Mouse (Mus musculus) thymus, postnatal 36 days (tissue): ENCODE measurements around the gene Pum1.
"Not testable (repeated sequence)": the region's sequence is repeated elsewhere in the genome, so short reads cannot be mapped to it uniquely, and the experiment has no call there.

Experiments used
- DNase-seq, 2 experiments: peaks; one replicate each; pipeline ENCODE4 v3.0.0; 2022; ENCODE audit warnings: mixed read lengths in 2 of 2

Gene Pum1

DNA sequence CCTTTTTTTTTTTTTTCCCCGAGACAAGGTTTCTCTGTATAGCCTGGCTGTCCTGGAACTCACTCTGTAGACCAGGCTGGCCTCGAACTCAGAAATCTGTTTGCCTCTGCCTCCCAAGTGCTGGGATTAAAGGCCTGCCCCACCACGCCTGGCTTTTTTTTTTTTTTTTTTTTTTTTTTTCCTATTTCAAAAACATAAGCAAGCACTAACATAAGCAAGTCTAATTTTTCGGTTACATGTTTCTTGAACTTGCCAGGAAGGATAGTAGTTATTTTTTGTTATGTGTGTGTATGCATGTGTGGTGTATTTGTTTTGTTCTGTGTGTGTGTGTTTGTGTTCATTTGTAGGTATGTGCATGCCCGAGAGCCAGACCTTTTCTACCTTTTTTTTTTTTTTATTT, 6.9 kb downstream of the Pum1 start:
- DNase-seq, result not testable (repeated sequence)

DNA sequence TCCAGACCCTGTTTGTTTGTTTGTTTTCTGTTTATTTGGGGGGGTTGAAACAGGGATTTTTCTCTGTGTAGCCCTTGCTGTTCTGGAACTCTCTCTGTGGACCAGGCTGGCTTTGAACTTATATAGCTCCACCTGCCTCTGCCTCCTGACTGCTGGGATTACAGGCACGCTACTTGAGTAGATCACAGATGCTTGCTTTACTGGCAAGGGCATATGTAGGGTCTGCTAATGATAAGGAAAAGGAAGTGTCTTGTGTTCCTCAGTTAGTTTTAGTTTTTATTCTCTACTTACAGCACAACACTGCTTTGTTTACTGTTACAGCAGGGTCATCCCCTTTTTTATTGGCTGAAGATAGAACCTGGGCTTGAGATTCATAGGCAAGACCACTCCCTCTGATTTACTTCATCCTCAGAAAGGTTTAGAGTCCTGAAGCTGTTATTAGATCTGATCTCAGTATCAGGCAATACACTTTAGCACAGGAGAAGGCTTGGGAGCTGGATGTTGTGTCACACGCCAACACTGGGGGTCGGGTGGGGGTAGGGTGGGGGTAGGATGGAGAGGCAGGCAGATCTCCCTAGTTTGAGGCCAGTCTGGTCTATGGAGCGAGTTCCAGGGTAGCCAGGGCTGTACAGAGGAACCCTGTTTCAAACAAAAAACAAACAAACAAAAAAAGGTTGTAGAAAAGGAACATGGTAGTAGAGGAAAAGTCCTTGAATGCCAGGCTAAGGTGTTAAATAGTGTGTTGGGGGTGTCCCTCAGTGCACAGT, 8.1 kb downstream of the Pum1 start:
- no peak for DNase-seq

DNA sequence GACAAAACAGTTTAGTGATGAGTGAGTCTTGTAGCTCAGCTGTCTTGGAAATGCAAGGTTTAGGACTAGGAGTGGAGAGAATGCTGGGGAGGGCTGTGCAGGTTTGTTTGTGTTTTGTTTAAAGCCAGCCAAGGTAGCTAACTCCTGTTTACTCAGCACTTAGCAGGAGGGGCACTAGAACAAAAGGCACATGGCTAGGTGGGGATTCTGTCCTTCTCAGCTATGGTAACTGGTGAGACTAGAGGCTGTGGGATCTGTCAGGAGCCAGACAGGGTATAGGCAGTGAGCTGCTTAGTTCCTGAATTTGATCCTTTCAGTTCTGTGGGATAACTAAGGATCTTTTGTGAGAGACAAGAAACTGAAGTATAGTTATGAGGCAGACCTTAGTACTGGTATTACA, 9.0 kb downstream of the Pum1 start:
- DNase-seq, result no peak

DNA sequence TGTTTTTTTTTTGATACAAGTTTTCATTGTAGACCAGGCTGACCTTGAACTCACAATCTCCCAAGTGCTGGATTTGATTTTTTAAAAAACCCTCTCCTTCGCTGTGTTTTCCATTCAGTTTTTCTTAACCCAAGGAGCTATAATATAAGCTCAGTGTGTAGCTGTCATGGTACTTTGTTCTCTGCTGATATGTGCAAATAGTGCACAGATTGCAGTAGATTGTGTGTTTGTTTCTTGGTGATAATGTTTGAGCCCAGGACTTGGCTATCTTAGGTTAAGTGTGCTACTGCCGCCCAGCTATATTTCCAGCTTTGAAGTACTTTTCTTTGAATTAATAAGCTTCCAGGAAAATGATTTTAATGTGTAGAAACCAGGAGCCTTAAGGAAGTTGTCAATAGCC, 13.6 kb downstream of the Pum1 start:
- no peak for DNase-seq

DNA sequence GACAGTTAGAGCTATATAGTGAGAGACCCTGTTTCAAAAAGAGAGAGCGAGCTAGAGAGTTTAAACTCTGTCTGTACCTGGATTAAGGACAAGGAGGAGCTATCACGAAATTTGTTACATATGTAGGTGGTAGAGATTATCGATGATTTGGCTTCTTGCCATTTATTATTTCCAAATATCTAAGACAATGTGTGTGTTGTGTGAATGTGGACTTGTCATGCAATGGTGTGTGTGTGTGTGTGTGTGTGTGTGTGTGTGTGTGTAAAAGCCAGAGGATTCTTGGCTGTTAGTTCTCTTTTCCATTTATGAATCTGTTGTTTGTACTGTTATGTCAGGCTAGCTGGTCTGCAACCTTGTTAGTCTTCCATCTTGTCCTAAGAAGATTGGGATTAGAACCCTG, 15.0 kb downstream of the Pum1 start:
- no peak for DNase-seq

DNA sequence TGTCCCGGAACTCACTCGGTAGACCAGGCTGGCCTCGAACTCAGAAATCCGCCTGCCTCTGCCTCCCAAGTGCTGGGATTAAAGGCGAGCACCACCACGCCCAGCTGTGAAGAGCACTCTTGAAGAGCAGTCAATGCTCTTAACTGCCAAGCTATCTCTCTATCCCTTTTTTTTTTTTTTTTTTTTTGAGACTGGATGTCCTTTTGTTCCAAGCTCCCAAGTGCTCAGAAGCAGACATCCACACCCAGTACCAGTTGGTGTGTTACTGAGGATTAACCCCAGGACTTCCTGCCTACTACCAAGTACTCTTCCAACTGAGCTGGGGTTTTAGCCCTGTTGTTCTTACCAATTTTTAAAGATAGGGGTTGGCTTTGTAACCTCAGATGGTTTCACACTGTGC, 17.6 kb downstream of the Pum1 start:
- DNase-seq, result no peak

DNA sequence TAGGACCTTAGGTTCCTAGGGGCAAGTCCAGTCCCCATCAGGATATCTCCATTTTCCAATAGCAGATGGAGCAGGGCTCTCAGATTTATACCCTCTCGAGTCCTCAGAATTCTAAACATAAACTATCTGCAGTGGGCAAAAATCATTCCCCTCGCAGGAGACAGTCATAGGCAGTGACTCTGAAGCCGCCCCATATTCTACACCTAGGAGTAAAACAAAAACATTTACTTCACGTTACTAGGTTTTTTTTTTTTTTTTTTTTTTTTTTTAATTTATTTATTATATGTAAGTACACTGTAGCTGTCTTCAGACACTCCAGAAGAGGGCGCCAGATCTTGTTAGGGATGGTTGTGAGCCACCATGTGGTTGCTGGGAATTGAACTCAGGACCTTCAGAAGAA, 19.9 kb downstream of the Pum1 start:
- not testable (repeated sequence) for DNase-seq

DNA sequence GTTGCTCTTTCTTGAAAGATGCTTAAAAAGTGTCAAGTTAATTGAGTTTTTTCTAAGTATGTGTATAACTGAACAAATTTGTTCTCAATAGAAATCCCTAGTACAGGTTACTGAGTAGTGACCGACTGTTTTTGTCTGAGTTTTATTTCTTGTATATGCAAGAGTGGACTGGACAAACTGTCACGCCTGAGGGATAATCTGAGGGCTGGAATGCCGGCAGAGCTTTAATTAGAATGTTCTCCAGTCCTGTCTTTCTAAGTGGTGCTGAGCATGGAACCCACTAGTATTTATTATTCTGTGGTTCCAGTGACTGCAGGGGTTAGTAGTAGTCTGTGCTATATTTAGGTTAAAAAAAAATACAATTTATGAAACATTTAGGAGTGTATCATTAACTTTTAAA, 30.8 kb downstream of the Pum1 start:
- DNase-seq, result no peak

DNA sequence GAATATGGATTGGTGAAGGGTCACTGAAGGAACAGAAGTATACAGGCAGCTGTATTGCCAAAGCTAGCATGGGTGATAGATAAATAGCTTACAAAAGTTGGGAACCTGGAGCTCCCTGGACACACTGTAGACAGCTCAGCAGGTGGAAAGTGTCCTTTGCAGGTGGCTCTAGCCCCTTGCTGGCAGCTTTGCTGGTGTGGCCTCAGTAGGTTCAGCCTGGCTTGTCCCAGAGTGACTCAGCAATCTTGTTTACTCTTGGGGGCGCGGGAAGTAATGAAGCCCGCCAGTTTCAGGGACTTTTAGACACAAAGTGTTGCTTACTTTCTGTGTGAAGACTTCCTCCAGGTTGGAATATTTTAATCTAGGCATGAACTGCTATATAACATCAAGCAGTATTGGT, 31.9 kb downstream of the Pum1 start:
- DNase-seq, result no peak

DNA sequence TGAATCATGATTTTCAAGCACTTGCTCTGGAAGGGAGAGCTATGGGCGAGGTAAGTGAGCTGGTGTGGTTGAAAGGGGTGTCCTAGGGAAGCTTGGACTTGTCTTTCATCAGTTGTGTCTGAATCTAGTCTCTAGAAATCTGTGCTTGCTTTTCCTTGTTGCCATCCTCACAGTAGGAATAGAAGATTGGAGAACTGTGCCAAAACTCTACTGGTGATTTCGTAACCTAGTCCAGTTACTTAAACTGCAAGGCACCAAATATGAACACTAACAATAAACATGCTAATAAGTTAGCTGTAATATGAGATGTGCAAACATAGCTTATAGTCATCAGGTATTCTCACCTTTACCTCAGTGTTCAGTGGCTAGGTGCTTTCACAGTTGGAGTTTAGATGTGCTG, 37.9 kb downstream of the Pum1 start:
- no peak for DNase-seq

DNA sequence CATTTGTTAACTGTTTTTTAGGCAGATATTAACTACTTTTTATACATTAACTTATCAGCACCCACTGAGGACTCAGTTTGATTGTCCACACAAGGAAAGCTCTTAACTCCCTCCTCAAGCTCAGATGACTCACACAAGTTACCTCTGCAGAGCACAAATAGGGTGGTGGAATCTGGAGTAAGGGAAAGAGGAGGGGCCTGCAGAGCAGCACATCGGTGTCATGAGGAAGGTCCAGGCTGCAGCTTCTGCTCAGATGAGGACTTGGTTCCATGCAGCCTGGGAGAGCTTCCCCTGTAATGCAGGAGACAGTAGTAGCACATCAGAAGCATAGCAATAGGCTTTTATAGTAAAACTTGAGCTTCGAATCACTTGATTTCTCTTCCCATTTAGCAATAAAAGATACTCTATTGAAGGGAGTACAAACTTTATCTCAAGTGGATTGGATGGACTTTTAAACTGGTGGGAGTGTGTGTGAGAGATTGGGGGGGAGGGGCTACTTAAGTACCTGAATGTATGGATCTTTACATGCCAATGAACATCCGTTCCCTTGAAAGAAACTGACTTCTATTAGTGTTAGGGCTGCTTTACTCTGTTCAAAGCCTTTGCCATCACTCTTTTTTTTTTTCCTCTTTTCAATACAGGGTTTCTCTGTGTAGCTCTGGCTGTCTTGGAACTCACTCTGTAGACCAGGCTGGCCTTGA, 39.9 kb downstream of the Pum1 start:
- DNase-seq, result no peak

DNA sequence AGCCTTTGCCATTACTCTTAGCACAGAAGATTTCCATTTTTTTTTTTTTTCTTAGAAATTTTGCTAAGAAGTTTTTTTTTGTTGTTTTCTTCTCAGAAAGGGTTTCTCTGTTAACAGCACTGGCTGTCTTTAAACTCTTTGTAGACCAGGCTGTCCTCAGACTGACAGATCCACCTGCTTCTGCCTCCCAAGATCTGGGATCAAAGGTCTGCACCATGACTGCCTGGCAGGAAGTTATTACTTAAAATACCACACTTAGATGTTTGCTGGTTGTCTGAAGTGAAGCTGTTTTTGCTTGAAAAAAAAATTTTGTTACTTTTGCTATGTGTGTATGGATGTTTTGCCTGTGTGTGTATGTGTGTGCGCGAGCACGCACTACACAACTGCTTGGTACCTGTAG, 40.5 kb downstream of the Pum1 start:
- DNase-seq, result no peak

DNA sequence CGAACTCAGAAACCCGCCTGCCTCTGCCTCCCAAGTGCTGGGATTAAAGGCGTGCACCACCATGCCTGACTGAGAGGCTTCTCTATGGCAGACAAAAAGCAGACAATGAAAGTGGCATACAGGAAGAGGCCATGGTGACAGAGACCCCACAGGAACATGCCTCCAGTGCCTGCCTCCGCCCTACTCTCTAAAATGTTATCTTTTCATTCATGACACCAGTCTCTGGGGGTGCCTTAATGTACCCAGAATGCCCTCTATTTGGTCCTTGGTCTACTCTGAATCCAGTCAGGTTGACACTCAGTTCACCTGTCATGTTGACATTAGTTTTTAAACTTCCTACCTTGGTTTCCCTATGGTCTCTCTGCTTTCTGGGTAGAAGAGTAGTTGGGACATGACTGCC, 41.5 kb downstream of the Pum1 start:
- DNase-seq, result no peak

DNA sequence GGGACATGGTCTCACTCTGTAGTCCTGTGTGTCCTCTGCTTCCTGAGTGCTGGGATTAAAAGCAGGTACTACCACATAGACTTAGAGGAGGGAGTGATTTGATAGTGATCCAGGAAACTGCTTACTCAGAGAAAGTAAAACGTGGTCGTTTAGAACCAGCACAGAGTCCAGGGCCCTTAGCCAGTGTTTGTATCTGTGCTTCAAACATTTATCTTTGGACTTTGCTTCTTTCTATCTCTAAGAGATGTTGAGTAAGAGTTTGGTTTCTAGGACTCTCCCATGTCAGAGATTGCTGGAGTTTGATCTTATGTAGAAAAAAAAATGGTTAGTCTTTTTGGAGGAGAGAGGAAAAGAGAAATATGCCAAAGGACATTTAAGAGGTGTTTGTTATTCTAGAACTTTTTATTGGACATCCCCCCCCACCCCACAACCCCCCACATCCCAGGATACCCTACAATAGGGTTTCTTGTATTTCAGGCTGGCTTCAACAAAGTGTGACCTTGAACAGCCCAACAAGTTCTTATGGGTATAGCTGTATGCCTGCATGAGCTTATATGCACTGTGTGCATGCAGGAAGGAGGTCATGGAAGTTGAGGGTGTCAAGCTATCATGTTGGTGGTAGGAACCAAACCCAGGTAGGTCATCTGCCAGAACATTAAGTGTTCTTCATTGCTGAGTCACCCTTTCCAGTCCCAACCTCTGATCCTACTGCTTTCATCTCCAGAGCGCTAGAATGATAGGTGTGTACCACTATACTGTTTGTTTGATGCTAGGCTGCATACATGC, 43.3 kb downstream of the Pum1 start:
- no peak for DNase-seq

DNA sequence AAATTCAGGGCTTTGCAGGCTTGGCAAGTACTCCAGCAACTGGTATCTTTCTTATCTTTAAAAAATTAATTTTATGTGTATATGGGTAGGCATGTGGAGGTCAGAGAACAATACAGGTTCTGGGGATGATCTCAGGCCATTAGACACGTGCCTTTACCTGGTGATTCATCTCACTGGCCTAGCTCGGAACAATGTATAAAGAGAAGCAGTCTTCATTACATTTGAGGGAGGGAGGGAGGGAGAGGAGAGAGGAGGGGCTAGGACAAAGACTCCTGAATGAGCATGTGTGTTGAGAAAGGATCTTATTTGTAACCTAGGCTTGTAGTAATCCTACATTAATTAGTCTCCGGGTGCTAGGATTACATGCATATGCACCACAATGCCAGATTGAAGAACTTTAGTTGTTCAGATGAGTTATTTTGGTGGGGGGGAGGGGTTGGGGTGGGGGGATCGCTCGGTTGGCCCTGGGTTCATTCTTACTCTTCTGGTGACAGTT, 48.3 kb downstream of the Pum1 start:
- DNase-seq, result no peak

DNA sequence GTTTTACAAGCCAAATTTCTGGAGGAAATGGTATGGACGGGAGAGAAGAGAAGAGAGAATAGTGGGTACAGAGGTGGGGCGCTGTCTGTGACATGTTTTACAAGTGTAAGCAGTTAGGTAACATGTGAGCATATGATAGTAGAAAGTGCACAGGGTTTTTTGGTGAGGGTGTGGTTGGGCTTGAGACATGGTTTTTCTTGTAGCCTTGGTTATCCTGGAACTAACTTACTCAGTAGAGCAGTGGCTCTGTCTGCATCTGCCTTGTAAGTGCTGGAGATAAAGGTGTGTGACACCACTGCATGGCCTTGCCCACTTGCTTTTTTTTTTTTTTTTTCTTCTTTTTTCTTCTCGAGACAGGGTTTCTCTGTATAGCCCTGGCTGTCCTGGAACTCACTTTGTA, 49.2 kb downstream of the Pum1 start:
- DNase-seq, result no peak

DNA sequence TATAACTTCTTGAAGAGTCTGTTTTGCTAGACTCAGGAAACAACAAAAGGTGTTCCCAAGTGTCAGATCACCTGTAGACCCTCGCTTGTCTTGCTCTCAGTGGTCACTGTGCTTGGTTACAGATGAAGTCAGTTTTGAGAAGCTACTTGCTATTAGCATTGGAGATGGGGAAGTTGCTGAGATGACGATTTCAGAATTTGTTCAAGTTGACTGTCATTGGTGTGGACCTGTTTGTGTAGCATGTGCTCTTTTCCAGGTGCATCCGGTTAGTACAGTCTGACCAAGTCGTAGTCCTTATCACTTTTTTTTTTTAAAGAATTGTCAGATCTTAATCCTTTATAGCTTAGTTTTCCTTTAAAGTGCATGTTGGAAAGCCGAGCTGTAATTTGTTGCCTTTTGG, 50.3 kb downstream of the Pum1 start:
- DNase-seq, result no peak

DNA sequence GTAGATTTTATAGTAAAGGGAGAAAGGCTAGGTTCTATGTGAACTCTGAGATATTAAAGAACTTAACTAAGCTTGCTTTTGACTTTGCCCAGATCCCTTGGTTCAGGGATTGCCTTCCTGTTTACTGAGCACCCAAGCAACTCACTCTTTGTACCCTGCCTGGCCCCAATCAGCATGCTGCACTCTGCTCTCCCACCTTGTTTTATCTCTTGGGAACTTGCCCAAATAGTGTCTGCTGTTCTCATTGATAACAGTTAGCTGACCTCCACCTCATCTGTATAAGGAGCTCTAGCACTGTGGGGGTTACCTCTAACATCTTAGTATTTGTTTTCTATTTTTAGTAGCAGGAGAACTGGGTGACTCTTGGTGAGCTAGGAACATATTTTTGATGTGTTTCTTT, 52.0 kb downstream of the Pum1 start:
- DNase-seq, result no peak

DNA sequence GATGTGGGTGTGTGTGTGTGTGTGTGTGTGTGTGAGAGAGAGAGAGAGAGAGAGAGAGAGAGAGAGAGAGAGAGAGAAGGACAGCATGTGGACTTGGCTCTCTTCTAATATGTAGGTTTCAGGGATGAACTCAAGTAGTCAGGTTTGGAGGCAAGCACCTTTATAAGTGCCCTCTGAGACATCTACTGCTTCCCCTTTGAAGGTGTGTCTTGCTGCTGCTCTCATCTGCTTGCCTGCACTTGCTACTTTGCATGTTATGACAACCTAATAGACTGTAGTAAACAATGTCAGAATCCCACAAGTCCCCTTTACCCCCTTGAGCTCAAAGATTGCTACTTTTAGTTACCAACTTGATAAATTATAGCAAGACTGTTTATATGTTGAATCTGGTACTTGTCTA, 52.5 kb downstream of the Pum1 start:
- no peak for DNase-seq

DNA sequence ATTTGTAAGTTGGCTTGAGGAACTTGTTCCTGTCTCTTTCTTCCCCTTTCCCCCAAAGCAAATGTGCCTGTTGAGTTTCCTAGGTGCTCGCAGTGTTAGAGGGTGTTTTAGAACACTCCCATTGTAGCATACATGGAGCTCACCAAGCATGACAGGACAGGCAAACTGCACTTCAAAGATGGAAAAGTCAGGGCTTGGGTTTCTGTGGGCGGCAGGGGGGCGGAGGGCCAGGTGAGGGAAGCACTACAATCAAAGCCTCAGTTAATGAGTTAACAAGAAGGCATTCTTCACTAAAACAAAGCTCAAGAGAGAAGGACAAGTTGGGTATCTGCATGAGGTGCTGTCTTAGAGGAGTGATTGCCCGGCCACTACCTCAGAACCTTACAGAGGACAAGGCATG, 56.2 kb downstream of the Pum1 start:
- DNase-seq, result no peak

DNA sequence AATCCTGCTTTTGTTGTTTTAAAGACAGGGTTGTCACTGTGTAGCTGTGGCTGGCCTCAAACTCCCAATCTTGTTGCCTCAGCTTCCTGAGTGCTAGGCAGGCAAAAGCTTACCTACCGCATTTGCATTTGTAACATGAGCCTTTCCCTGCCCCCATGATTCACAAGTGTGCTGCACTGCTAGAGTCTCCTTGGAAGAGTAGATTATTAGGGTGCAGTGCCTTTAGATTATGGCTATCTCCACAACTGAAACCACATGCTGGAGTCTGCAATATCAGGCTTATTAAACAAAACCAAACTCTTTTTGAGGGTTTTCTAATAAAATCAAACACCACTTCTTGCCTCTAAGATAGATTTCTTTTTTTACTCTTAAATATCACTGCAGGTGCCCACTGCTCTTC, 59.5 kb downstream of the Pum1 start:
- DNase-seq, result no peak

DNA sequence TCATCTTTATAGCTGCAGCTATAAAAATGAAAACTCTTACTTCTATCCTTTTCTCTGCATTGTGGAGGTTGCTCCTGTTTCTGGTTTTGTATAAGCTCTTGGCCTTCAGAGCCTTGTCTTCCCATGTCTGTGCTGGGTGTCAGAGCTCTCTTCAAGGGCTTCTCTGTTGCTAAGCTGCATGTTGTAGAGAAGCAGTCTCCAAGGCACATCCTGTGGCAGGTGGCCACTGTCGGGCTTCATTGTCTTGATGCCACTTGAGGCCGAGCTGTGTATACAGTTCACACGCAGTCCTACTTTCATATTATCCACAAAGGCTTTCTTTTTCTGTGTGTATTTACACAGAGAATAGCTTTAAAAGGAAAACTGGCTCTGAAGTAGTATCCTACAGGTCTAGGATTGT, 63.0 kb downstream of the Pum1 start:
- DNase-seq, result no peak

DNA sequence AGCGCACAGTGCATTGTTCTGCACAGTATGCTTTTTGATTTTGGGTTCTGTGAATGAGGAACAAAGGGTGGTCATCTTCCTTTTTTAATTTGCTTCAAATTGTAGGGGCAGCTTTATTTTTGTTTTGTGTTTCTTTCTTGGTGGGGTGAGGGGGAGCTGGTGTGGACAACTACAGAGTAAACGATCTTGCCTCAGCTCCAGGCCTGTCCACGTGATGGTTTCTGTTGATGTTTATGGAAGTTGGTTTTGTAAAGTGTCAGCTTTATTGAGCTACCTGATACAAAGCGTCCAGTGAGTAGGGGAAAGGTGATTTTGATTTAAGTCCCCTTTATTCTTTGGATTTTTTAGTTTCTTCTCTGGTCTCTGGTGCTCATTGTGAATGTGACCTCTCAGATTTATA, 72.8 kb downstream of the Pum1 start:
- DNase-seq, result no peak

DNA sequence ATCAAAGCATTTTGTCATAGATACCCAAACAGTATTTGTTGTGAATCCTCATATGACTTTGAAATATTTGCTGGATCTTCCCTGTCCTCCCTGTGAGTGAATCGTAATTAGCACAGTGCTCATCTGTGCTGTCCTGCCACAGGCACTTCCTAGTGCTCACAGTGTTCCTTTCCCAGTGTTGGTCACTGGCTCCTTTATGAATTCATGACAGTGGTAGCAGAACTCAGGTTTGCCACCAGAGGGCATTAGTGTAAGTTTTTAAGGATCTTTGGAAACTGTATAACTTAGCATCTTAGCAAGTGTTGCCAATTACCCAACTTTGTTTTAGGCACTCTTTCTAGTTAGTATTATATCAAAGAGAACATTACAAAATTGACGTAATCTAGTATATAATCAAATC, 75.4 kb downstream of the Pum1 start:
- DNase-seq, result peak in 1 of 2 experiments; percentile 9
